Mouse (Mus musculus) CD4-positive, CD25-positive, alpha-beta regulatory T cell, adult 2 months (primary cell): ENCODE measurements around the gene Dhx57.
"Not testable (repeated sequence)": the region's sequence is repeated elsewhere in the genome, so short reads cannot be mapped to it uniquely, and the experiment has no call there.

Experiments used
- DNase-seq: peaks from one replicate; pipeline ENCODE4 v3.0.0-alpha.2; 2012; ENCODE audit warnings: low read depth, low spot score

Dhx57 gene

DNA sequence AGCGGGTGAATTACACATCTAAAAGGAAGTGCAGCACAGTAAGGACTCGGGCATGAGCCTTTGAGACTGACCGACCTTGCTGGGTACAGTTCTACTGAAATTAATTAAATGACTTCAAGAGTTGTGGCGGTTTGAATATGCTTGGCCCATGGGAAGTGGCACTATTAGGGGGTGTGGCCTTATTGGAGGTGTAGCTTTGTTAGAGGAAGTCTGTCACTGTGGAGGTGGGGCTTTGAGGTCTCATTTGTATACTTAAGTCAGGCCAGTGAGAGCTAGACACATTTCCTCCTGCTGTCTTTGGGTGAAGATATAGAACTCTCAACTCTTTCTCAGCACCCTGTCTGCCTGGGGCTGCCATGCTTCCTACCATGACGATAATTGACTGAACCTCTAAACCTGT lies 35.9 kb downstream of the Dhx57 start:
- DNase-seq, result no peak

DNA sequence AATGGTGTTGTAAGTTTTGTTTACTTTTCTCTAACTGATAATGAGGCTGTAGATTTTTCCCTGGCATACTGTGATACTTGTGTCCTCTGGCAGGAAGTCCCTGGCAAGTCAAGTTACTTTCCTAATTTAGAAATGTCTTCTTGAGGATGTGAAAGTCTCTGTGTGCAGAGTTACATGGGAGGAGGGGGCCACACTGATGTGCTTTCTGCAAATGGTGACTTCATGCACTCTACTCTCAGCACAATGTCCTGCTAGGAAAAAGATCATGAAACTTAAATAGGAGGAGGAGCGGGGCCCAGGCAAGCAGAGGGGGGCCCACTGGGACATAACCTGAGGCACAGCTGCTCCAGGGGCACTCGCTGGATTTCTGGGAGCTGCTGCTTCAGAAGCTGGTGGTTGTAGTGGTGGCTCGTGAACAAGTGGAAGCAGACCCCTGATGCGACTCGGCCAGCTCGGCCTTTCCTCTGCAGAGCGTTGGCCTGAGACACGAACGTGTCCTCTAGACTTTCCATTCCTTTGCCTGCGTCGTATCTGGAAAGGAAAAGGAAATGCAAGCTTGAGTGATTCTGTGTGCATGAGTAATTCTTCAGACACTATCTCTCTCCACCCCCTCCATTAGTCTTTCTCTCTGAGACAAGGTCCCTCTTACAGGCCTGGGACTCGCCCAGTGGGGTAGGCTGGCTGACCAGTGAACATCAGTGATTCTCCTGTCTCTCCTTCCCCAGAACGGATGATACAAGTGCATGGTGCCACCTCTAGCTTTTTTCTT lies 37.3 kb downstream of the Dhx57 start:
- DNase-seq, result no peak

DNA sequence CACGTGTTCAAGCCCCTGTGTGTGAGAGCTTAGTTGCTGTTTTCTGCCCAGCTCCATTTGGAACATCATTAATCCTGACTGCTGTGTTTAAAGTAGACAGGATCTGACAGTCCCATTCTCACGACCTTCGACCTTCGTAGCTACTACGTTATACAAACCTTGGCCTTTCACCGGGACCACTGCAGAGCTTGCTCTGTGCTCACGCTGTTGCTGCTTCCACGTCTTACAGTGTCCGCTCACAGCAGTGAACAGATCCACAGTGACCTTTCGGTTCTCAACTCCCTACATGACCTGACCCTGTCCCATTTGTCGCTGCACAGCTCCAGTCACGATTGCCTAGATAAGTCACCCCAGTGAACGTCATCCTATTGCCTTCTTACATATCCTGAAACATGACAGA lies 47.2 kb downstream of the Dhx57 start:
- no peak for DNase-seq

DNA sequence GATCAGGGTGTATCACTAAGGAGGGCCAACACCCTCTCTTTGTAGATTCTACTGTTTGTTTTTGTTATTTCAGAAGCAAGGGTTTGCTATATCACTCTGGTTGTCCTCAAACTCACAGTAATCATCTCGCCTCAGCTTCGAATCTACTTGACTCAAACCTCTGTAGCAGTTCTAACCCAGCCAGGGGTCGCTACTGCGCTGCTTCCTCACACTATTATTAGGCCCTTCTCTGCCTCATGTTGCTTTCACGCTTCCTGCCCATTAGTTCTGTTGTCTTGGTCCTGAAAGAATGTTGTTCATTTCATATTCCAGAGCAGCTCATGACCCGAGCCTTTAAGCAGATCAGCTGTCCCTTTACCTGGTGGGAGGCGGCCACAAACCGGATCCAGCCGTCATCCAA lies 48.7 kb downstream of the Dhx57 start:
- DNase-seq, result no peak

DNA sequence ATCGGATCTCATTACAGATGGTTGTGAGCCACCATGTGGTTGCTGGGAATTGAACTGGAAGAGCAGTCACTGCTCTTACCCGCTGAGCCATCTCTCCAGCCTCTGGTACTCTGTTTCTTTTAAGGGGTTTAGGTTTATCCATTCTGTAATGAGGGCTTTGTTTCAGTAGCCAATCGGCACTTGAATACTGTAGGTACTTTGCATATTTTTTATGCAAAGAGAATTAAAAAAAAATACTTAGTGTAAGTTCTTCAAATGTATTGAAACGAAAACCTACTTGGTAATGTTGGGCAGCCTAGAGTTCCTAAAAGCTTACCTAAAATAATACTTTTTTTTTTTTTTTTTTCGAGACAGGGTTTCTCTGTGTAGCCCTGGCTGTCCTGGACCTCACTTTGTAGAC lies 52.8 kb downstream of the Dhx57 start:
- no peak for DNase-seq

DNA sequence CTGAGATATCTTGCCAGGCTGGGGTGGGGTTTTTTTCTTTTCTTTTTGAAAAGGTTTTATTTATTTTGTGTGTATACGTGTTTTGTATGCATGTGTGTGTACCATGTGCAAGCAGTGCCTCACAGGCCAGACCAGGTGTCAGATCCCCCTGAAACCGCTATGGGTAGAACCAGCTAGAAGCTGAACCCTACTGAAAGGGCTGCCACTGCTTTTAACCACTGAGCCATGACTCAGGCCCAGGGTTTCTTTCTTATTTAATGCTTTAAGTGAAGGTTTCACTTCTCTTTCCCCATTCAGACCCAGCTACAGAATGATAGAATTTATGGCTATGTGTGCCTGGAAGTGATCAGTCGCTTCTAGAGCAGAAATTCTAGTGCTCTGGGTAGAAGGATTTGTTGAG lies 53.5 kb downstream of the Dhx57 start:
- DNase-seq, result no peak

DNA sequence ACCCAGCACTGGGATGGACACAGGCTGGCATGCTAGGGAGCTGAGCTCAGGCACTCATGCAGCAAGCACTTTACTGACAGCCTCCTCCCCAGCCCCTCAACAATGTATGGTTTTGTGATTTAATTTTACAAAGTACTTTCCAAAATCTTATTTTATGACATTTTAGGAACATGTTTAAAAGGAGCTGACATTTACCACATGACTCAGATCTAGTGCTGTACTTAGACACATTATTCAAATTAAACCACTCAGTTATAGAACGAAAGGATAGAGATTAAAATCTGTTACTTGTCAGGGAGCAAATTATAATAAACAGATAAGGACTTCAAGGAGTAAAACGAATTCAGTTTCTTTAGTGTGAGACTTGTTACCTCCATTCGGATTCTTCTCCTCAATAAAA lies 54.8 kb downstream of the Dhx57 start:
- no peak for DNase-seq

DNA sequence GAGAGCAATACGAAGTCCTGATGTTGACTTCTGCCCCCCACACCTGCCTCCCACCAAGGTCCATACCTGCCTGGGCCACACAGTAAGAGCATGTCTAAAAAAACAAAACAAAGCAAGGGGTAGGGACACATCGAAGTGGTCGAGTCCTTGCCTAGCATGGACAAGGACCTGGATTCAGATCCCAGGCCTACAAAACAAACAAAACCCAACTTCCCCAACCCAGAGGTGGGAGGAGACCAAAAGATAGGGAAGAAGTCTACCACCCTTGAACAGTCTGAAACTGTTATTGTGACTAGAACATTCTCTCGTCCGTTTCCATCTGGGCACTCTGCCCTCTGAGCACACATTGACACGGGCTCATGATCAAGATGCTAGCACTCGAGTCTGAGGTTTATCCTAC lies 55.9 kb downstream of the Dhx57 start:
- no peak for DNase-seq

DNA sequence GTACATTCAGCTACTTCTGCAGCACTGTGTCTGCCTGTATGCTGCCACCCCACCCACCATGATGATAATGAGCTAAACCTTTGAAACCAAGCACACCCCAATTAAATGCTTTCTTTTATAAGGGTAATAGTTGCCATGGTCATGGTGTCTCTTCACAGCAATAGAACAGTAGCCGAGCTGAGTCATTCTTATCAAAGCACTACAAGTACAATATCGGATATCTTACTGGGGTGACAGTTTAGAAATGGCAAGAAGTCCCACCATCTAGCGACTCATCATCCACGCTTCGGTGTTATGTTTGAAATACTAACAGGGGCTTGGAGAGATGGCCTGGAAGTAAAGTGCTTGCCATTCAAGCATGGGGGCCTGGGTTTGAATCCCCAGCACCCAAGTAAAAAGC lies 56.4 kb downstream of the Dhx57 start:
- DNase-seq, result no peak

DNA sequence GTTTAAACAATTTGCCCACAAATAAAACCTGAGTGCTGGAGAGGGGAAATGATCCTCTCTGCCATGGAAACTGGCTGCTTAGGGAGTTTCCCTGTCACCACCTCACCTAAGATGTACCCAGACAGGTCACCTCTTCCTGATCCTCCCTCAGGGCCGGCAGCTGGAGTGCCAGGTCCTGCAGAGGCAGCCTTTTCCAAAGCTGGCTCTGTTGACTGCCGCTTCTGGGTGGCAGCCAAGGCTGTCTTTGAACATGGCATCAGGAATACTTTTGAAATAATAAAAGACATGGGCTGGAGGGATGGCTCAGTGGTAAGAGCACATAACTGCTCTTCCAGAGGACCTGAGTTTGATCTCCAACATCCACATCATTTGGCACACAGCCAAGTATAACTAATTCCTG lies 60.9 kb downstream of the Dhx57 start:
- DNase-seq, result no peak

DNA sequence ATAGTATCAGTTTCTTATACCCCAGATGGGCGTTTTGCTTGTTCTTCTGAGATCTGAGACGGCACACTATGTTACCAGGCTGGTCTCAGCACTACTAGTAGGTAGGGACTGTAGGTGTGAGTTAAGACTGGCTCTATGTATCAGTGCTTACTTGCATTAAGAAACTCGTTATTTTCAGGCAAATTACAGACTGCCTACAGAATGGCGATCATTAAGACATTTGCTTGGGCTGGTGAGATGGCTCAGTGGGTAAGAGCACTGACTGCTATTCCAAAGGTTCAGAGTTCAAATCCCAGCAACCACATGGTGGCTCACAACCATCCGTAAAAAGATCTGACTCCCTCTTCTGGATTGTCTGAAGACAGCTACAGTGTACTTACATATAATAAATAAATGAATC lies 65.1 kb downstream of the Dhx57 start:
- DNase-seq, result peak; percentile 22

DNA sequence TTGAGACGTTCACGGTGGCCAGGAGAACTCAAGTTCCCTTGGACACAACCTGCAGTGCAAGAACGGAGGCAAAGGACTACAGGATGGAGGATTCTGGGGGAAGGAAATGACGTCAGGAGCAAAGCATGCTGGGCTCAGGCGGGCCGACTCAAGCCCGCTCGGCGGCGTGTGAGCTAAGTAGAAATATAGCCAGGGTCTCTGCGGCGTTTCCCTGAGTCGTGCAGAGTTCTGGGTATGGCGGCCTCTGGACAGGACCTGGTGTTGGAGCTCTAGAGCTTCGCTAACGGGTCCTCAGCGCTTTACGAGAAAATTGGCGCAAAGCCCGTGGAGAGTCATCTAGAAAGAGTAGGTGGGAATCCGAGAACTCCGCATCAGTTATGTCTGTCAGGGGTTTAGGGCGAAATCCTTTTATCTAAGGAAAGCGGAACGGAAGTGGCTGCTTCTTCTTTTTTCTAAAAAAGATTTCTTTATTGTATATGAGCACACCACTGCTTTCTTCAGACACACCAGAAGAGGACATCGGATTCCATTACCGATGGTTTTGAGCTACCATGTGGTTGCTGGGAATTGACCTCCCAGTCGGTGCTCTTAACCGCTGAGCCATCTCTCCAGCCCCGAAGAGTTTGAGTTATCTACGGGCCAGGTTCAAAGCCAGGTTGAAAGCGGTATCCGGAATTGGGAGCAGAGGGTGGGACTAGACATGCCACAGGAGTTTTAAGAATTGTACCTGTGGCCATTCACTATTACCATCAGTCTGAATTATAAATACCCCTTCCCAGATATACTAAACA lies 65.8 kb downstream of the Dhx57 start, which contains the start of gene Gemin6:
TSS of gene Gemin6 (plus strand) at position 116 of the 791 bp plus-strand sequence.
- DNase-seq, result peak; percentile 90

DNA sequence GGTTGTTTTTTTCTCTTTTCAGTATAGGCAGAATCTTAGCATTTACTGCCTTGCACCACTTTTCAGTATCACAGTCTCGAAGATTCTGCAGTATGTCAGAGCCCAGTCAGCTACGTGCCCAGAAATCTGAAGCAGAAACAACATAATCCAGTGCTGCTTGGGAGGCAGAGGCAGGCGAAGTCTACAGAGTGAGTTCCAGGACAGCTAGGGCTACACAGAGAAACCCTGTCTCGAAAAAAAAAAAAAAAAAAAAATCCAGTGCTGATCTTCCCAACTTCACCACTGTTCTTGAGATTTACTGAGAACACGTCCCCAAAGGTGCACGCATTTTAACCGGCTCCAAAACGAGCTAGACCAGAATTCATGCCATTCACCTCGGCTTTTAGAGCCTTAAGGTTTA lies 66.4 kb downstream of the Dhx57 start:
- DNase-seq, result no peak

DNA sequence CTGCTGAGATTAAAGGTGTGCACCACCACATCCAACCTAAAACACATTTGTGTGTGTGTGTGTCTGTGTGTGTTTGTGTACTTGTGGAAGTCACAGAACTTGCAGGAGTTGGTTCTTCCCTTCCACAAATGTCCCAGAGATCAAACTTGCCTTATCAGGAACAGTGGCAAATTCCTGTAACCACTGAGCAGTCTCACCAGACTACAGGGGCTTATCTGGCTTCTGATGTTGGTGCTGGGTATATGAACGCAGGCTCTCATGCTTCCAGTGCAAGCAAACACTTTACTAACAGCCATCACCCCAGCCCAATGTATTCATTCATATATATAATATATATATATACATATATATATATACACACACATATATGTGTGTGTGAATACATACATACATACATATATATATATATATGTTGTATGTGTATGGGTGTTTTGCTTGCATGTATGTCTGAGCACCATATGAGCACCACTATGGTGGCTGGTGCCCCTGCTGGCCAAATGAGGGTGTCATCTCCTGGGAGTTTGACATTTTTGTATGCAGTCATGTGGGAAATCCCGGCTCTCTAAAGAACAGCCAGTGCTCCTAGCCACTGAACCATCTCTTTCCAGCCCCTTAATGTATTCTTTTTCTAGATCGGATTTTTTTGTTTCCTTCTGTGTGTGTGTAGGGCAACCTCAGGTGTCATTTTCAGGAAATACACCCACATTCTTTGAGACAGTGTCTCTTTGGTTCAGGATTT lies 68.2 kb downstream of the Dhx57 start:
- DNase-seq, result peak; percentile 76

DNA sequence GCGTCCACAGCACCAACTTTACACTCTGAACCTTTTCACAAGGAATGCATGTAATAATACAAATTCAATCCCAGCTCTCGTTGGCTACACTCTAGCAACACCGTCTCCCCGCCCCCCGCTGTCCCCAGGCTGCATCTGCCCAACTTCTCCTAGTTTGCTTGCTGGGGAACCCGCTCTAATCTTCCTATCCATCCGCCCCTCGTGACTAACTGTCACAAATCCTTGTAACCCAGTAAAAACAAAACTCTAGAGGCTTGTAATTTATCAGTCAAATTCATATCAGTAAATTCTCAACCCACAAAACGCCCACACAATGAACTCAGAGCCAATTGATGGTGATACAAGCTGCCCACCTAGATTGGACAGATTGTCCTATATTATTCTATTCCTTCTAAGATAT lies 69.1 kb downstream of the Dhx57 start:
- DNase-seq, result peak; percentile 22

DNA sequence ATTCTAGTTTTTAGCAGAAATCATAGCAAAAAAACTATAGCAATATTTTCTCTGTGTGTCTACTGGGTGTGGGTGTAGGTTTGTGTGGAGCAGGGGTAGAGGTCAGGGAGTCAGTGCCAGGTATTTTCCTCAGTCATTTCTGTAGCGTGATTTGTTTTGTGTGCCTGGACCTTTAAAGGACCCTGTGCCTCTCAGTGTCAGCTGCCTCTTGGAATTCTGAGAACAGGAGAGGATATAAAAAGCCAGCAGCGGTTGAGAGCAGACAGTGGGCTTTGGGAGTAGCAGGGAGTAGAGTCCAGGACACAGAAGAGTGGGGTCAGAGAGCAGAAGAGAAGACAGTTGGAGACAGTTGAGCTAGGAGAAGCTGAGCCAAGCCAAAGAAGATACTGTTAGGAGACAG lies 70.1 kb downstream of the Dhx57 start:
- DNase-seq, result no peak

DNA sequence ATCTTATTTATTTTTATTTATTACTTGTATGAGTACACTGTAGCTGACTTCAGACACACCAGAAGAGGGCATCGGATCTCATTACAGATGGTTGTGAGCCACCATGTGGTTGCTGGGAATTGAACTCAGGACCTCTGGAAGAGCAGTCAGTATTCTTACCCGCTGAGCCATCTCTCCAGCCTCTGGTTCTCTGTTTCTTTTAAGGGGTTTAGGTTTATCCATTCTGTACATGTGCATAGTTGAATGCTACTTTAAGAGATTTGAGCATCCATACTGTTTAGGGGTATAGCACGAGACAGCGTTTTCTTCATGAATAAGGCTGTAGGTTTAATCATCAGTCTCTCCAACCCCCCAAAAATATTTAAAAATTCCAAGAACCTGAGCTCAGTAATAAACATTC lies 76.3 kb downstream of the Dhx57 start:
- not testable (repeated sequence) for DNase-seq

DNA sequence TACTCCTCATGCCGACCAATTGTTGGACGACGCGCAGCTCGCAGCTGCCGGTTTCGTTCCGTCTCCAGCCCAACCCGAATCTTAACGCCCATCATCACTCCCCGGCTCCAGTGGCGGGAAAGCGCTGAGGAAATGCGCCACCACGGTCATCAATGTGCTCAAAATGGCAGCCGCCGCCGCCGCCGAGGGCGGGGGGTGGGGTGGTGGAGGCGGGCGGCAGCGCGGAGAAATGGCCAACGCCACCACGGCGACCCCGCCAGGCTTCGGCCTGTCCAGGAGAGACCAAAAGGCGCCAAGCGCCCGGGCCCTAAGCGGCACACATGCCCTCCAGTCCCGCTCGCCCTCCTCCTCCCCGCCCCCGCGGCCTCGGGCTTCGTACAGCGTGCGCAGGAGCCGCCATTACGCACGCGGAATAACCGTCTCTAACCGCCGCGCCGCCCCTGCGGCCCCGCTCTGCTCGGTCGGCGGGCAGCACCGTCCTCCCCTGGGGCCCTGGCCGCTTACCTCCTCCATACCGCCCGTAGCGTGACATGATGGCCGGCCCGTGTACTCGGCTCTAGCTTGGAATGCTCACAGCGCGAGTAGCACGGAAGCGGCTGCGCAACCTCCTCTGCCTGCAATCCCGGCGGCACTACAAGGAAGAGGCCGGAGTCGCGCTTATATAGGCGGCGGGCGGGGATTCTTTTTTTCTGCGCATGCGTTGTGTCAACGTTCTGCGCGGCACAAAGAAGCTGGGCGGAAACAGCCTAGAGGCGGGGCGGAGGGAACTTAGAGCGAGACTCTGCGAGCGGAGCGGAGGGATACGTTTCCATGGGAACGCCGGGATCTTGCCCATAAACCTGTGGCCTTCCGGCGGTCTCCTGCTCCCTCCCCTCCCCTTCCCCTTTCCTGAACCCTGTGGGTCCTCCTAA lies 83.3 kb downstream of the Dhx57 start, which contains the start of the genes Srsf7 and Ttc39d:
TSS of gene Srsf7 (minus strand) at position 637 of the 911 bp plus-strand sequence.
TSS of gene Ttc39d (plus strand) at position 790 of the 911 bp plus-strand sequence.
- peak; percentile 97 for DNase-seq

DNA sequence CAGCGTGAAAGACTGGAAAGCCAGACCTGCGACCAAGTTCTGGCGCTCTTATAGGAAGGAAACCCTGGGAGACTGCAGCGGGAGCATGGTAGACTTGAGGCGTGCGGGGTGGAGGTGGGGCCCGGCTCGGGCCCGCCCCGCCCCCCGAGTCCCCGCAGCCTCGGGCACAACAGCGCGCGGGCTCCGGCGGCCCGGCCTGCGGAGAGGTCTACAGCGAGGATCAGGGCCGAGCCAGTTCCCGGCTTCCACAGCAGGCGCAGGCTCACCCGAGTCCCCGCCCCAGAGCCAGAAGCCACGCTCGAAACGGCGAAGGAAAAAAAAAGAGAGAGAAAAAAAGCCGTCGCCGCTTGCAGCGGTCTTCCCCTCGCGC lies 84.0 kb downstream of the Dhx57 start:
- DNase-seq, result peak; percentile 67

DNA sequence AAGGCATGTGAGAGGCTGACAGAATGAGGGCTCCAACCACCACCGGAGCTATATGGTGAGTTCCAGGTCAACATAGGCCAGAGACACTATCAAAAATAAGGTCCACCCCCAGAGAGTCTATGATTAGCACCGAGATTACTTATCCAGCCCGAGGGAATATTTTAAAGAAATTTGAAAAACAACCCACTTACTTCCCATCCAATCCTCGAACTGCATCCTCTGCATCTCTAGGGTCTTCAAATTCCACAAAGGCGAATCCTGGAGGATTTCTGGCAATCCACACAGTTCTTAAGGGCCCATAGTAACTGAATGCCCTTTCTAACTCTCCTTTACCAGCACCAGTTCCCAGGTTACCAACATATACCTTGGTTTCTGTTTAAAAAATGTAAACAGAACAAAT lies 84.6 kb downstream of the Dhx57 start:
- peak; percentile 14 for DNase-seq

DNA sequence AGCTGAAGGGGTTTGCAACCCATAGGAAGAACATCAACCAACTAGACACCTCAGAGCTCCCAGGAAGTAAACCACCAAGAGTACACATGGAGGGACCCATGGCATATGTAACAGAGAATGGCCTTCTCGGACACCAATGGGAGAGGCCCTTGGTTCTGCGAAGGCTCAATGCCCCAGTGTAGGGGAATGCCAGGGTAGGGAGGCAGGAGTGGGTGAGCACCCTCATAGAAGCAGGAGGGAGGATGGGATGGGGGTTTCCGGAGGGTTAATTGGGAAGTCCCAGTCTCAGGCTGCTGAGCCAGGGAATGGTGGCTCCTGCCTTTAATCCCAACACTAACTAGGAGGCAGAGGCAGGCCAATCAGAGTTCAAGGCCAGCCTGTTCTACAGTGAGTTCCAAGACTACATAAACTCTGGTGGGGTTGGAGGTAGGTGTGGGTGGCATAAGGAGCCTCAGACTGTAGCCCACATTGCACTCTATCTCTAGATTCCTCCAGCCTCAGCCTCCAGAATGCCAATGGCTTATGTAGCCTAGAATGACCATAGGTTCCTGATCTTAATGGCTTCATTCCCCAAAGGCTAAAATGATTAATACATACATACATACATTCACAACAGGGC lies 91.0 kb downstream of the Dhx57 start:
- no peak for DNase-seq
